Mouse (Mus musculus) cerebellum, adult 9-10 months (tissue): Measurements from ENCODE around the gene Spred2.

ENCODE experiments used
- DNase-seq: peaks from one replicate; pipeline ENCODE4 v3.0.0; 2022

Gene Spred2

GRCm38 (mm10) chr11:19986871-19987755 is 62.9 kb downstream of the Spred2 start:
- no peak for DNase-seq

- DNase-seq = no peak
These were observed 63.5 kb downstream of the Spred2 start for GRCm38 (mm10) chr11:19987756-19988091.

DNA sequence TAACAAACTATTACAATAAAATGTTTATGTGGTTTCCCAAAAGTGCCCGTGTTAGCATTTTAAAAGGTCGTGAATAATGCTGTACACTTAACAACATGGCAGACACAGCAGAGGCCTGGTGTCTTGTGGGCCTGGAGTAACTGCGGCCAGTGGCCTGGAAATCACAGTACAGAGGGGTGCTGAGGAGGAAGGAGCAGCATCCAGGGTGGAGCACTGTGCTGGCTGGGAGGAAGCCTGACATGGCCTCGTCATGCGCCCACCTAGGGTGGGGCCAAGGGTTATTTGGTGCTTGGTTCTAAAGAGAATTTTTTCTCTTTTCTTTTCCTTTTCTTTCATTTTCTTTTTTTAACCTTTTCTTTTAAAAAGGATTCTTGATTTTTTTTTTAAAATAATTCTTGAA is 64.0 kb downstream of the Spred2 start:
- no peak for DNase-seq

DNA sequence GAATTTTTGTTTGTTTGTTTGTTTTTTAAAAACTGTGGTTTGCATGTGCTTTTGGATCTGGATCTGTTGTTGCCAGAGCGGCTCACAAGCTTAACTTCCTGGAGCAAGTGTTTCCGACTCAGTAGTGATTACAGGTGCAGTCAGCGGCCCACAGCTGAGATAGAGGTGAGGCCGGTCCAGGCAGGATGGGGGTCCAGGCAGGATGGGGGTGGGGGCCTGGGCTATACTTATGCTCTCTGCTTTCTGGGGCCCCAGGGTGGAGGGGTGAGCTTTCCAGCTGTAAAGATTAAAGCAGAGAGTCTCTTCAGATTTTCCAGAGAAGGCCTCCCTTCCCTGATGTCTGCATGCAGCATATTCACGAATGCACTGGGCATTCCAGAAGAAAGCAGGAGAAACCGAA is 64.5 kb downstream of the Spred2 start:
- DNase-seq = no peak

GRCm38 (mm10) chr11:19989141-19989910 is 65.2 kb downstream of the Spred2 start:
- DNase-seq = no peak

- no peak for DNase-seq
These were observed 66.6 kb downstream of the Spred2 start for GRCm38 (mm10) chr11:19990731-19991130.

GRCm38 (mm10) chr11:19991303-19991976 is 67.3 kb downstream of the Spred2 start:
- peak; percentile 68 for DNase-seq

GRCm38 (mm10) chr11:19992341-19993281 is 68.4 kb downstream of the Spred2 start:
- peak; percentile 61 for DNase-seq

GRCm38 (mm10) chr11:19993753-19994152 is 69.6 kb downstream of the Spred2 start:
- DNase-seq = no peak

DNA sequence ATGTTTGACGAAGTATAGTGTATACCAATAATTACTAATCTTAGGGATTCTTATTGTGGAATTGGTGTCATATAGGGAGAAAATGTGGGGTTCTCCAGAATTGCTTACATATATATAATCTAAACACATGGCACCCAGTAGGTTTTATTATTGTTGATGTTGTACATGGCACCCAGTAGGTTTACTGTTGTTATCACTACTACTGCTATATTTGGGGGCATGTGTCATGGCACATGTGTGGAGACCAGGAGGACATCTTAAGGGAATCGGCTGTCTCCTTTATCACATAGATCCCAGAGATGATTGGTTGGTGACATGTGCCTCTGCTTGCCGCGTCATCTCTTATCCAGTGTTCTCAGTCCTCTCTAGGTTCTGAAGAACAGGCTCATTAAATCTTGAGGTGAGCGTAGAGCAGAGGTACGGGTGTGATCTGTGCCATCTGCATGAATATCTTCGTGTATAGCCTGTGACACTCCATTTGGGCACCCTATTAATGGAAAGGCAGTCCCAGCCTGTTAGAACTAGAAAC is 70.2 kb downstream of the Spred2 start:
- DNase-seq = peak; percentile 31

GRCm38 (mm10) chr11:19997940-19998339 is 73.8 kb downstream of the Spred2 start:
- DNase-seq = no peak

DNA sequence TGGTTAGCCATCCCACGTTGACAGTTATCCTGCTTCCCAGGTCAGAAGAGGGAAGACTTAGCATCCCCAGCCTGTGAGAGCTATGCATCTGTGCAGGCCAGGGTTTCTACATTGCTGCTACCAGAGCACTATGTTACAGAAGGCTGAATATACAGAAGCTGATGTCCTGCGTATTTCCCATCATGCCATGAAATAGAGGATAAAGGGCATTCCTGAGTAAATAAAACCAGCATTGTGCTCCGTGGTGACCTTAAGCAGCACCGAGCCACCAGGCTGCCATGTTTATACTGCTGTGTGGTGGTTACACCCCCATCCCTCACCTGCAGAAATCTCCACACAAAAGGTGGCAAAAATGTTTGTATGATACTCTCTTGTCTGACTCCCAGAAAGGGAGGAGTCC is 78.7 kb downstream of the Spred2 start:
- DNase-seq = no peak

DNA sequence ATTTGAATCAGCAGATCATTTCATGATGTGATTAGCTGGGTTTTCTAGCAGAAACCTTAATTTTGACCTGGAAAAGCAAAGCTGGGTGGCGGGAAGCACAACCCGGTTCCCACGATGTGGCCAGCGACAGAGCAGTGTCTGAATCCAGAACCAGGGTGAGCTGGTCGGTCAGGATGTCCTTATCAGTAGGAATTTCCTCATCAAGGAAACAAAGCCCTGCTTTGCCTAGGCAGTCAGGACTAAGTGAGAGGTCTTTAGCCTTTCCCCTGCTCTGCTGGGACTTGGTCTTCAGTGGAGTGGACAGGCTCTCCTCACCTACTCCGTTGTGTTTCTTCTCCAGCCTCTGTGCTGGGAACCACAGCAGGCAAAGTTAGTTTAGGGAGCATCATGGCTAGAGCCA is 83.5 kb downstream of the Spred2 start:
- no peak for DNase-seq

- peak; percentile 67 for DNase-seq
These were observed 87.2 kb downstream of the Spred2 start for GRCm38 (mm10) chr11:20011210-20011978.

DNA sequence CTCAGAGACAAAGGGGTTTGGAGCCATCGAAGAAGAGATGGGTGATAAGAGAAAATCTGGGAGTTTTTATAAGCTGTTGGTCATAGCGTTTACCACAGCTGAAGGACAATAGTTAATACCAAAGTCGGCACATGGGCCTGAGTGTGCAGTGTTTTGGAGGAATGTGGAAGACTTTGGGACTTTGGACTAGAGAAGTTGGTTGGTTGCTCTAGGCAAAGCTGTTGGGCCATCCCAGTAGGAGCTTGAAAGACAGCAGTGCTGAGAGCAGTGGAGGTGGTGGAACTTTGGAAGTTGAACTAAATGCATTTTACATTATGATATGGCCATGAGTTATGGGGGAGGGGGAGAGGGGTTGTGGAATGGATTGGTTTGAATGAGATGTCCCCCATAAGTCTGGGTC is 89.2 kb downstream of the Spred2 start:
- no peak for DNase-seq

DNA sequence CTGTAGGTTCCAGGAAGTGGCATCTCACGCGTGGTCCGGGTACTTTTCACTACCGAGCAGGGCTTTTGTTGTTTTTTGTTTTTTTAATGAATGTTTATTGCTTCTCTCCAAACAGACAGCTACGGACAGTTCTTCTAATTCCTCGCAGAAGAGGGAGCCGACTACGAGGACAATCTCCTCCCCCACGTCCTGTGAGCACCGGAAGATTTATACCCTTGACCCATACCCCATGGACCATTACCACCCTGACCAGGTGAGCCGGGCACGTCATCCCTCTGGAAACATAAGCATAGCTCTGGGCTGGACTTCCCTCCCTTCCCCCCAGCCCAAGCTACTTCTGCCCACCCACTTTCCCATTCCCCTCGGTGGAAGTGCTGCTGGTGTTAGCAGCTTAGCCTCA is 93.8 kb downstream of the Spred2 start:
- DNase-seq = no peak

DNA sequence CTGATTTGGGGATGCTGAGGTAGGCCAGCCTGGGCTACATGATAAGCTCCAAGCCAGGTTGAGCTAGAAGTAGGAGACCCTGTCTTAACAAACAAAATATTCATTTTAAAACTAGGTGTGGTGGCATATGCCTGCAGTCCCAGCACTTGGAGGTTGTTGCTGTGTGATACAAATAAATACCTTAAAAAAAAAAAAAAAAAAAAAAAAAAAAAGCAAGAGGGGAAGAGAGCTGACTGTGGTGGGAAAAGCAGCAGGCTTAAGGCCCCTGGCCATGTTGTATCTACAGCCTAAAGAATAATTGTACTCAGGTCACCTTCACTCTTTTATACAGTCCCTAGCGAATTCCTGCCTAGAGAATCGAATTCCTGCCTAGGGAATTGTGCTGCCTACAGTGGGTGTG is 94.7 kb downstream of the Spred2 start:
- DNase-seq = no peak

- DNase-seq = no peak
These were observed 96.5 kb downstream of the Spred2 start for GRCm38 (mm10) chr11:20020720-20021119.

DNA sequence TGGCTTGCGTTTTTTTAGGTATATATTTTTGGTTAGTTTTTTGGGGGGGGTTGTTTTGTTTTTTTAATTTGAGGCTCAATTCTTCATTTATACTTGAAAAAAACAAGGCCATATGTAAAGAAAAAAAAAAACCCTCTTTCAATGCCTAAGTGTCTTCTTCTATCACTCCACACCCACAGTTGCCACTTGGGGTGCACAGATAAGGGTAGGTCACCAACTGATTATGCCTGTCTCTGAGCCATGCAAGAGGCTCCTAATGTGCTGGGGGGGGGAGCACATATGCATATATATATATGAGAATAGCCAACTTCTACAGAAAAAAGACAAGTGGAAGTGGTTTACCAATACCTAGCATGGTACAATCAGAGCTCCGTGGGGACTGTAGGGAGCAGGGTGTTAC is 98.3 kb downstream of the Spred2 start:
- DNase-seq = no peak

- DNase-seq = no peak
These were observed 98.8 kb downstream of the Spred2 start for GRCm38 (mm10) chr11:20022911-20023482.

DNA sequence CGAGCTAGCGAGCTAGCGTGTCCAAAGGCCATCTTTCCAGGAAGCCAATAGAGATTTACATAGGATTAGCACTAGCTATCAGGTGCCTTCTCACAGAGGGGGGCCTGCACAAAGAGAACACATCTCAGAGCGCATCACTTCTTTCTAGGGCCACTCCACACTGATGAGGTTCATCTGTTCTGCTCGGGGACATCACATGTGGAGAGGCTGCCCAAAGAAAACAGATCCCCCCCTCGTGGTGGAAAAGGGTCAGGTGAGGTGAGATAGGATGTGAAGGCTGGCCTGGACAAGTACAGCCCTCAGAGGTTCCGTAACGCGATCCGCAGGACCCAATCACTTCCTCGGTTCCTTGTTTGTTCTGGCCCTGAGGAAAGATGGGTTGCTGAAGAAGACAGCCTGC is 101.7 kb downstream of the Spred2 start:
- peak; percentile 55 for DNase-seq
